In the genomic region with DNA sequence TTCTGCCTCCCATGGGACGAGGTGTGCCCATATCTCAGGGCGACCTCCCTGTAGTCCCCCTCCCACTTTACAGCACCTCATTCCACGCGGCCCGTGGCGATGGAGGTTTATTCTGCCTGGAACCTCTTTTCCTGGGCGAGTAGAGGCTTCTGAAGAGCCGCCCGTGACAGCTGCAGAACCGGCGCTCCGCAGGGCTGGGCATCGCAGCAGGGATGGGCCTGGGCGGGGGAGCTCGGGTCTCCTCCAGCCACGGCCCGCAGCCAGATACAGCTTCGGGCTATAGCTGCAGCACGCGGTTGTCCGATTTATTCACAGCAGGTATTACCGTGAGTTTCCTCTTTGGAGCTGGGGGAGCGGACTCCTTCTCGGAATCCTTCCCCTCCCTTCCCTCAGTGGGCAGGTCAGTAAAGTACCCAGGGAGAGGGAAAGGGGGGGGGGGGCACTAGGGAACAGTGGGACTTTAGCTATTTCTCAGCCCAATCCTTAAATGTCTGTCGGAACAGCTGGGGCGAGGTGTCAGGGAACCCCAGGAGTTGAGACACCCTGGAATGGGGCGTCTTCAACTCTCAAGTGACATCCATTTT, we compare ENCODE assay signal across 10 mouse cellular contexts. TPM values are rescaled to one million over a fixed set of nuclear protein-coding genes. Genes with fewer than 3 reads are reported as not detected.
DNase-seq lines count a peak whose midpoint lies in the region; ATAC-seq lines count a peak whose summit lies in the region.
"Had no signal": no experiment of that assay in that cellular context is flagged by ENCODE, and none has a peak within 500 bp of the region (broad histone marks: within the 10 kb centered on the region; RNA-seq: fewer than 3 reads in every experiment).

No protein-coding gene starts in this region.

- no peak for DNase-seq in kidney, adult 9 months
- DNase-seq in embryo, embryonic 11 days: peak; percentile 56
- DNase-seq in hindbrain, embryonic 10.5 days (ENCODE audit: low spot score): peak; percentile 54
- no peak for DNase-seq in T-cell, adult 2 months (ENCODE audit: low spot score)
- DNase-seq in frontal cortex, postnatal 36 days (ENCODE audit: low spot score in 2 of 2): no peak
- DNase-seq: cerebellum, postnatal 36 days had no signal

- H3K27ac ChIP-seq in kidney, embryonic 16.5 days (ENCODE audit: low read length): no peak overlapping the region
- H3K27ac ChIP-seq in hindbrain, embryonic 10.5 days: no peak overlapping the region
- no peak overlapping the region for H3K27ac ChIP-seq in neural tube, embryonic 12.5 days

- peak overlapping the region; percentile 62; the same call in 1 of the 2 replicates for H3K4me2 ChIP-seq in kidney, embryonic 16.5 days (replicated peaks; ENCODE audit: low read depth, low read length)
- peak overlapping the region; percentile 61 for H3K4me2 ChIP-seq in neural tube, embryonic 12.5 days (replicated peaks)

- WGBS in kidney, embryonic 16.5 days: 1% methylated on average over 27 of the region's 27 CpGs
- 0% methylated on average over 27 of the region's 27 CpGs for WGBS in hindbrain, embryonic 10.5 days
- under 1% methylated on average over 27 of the region's 27 CpGs for WGBS in neural tube, embryonic 12.5 days

- H3K27me3 ChIP-seq in kidney, embryonic 16.5 days (ENCODE audit: insufficient read depth, low read length): peaks cover 100% of the 10 kb centered on the region
- H3K27me3 ChIP-seq in hindbrain, embryonic 10.5 days (ENCODE audit: insufficient read depth, poor library complexity, severe bottlenecking): peaks cover 100% of the 10 kb centered on the region
- H3K27me3 ChIP-seq in neural tube, embryonic 12.5 days (replicated peaks): peaks cover 97% of the 10 kb centered on the region

- H3K4me1 ChIP-seq in kidney, embryonic 16.5 days (ENCODE audit: insufficient read depth, low read length): peaks cover 37% of the 10 kb centered on the region
- peaks cover 74% of the 10 kb centered on the region for H3K4me1 ChIP-seq in hindbrain, embryonic 10.5 days (replicated peaks)
- H3K4me1 ChIP-seq in neural tube, embryonic 12.5 days: peaks cover 49% of the 10 kb centered on the region

- no peak overlapping the region for H3K9ac ChIP-seq in kidney, embryonic 16.5 days (replicated peaks; ENCODE audit: low read length)
- H3K9ac ChIP-seq in neural tube, embryonic 12.5 days: no peak overlapping the region

- H3K36me3 ChIP-seq in kidney, embryonic 16.5 days (ENCODE audit: insufficient read depth, low read length): no peaks in the 10 kb centered on the region
- H3K36me3 ChIP-seq in hindbrain, embryonic 10.5 days: no peaks in the 10 kb centered on the region
- no peaks in the 10 kb centered on the region for H3K36me3 ChIP-seq in neural tube, embryonic 12.5 days

- no peak for ATAC-seq in kidney, embryonic 16.5 days (ENCODE audit: low FRiP score, low TSS enrichment)
- no peak for ATAC-seq in neural tube, embryonic 12.5 days (ENCODE audit: low FRiP score, low read depth)
- no peak for ATAC-seq in erythroid progenitor cell, adult 5-6 weeks (replicated peaks; ENCODE audit: low FRiP score, poor library complexity, severe bottlenecking)

- H3K9me3 ChIP-seq in kidney, embryonic 16.5 days (ENCODE audit: low read length): no peaks in the 10 kb centered on the region
- no peaks in the 10 kb centered on the region for H3K9me3 ChIP-seq in hindbrain, embryonic 10.5 days
- H3K9me3 ChIP-seq in neural tube, embryonic 12.5 days: no peaks in the 10 kb centered on the region

- H3K4me3 ChIP-seq in kidney, embryonic 16.5 days (ENCODE audit: low read length): peak overlapping the region; percentile 41
- H3K4me3 ChIP-seq in hindbrain, embryonic 10.5 days: peak overlapping the region; percentile 53
- H3K4me3 ChIP-seq in neural tube, embryonic 12.5 days: no peak overlapping the region

RNA-seq across cellular contexts. Expression of a gene that starts 0.6 kb away (rescaled TPM):
- 0.52 and 0.60 TPM in 2 replicates for polyA plus RNA-seq in kidney, embryonic 16.5 days (2015; fragmentation: Nextera tagmentation; extraction: Ambion mirVana)
- polyA plus RNA-seq in hindbrain, embryonic 10.5 days (2016; fragmentation: Nextera tagmentation; extraction: Ambion mirVana): 3.3 and 5.5 TPM in 2 replicates
- 1.0 and 1.1 TPM in 2 replicates for polyA plus RNA-seq in neural tube, embryonic 12.5 days (2016; fragmentation: Nextera tagmentation; extraction: Ambion mirVana)
- total RNA-seq in erythroid progenitor cell, adult 5-6 weeks (2015; ENCODE audit: low replicate concordance): not detected in 2 replicates
- total RNA-seq in erythroid progenitor cell, adult 5-6 weeks (2017; ENCODE audit: low replicate concordance): not detected in 2 replicates
- total RNA-seq: heart, postnatal 36 days had no signal

Comparison
In these comparisons a context has a peak if more than half of its experiments do, and no peak if none do; other contexts are left out.
1. DNase-seq: peak in embryo, embryonic 11 days (single experiment) and hindbrain, embryonic 10.5 days (single experiment); none in kidney, adult 9 months (single experiment), T-cell, adult 2 months (single experiment) and frontal cortex, postnatal 36 days (0 of 2).